Mouse (Mus musculus): ENCODE measurements around the gene Tbc1d32. TPM values are rescaled to one million over a fixed set of nuclear protein-coding genes. Genes with fewer than 3 reads are reported as not detected.

The Tbc1d32 gene
- polyA plus RNA-seq (2017; shearing (Covaris generic)) = 1.2 TPM

DNA sequence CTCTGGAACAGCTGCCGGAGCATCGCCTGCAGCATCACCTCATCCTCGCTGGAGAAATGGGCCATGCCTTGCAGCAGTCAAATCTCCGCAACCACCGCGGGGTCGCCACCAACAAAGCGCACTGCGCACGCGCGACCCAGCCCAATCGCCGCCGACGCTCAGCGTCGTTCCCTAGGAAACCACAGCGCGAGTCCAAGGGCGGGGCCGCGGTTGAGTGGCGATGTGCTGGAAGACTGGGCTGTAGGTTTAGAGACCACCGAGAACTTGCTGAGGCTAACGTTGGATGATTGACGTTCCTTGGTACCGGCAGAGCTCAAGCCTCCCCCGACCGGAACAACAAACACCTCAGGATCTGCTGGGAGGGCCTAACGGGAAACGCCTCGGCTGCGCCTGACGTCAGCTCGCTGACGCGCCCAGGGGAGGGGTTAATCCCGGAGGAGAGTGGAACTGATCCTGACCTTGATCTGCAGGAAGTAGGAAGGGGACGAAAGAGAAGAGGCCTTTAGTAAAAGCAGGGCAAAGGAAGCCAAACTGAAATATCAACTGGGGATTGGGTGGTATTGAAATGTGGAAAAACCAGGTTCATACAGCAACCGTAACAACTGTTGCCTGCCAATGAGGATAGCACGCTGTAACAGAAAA lies at the start of gene Tbc1d32:
Tbc1d32 (minus strand) TSS at position 122 of the 642 bp plus-strand sequence.

DNA sequence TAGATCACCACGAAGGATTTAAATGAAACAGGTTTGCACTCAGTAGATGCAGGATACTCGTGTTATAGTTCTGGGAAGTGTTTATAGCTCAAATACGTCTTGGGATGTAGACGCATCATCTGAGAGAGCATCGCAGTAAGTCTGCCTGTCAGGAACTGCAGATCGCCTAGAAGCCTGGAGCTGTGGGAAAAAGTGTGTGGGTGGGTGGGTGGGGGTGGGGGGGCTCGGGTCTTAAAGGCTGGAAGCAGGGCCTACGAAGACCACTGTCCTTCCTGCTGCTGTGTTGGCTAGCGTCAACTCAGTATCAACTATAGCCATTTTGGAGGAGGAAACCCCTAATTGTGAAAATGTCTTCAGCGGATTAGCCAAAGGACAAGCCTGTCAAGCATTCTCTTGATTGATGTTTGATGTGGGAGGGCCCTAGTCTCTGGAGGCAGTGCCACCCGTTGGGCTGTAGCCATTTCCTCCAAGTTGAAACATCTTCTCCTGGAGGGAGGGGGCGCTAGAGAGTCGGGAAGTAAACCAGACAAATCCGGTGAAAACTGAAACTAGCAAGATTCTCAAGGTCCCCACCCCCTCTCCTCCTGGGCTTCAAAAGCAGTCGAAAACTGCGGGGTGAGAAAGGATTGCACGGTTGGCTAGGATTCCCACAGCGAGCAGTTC lies 122.0 kb downstream of the Tbc1d32 start, which contains the start of gene Msl3l2:
Msl3l2 (plus strand) TSS at position 585 of the 663 bp plus-strand sequence.

Other genes starting within 250 kb of the Tbc1d32 start
- 2.6 TPM for gene Msl3l2, start 121.8 kb downstream of the Tbc1d32 start, polyA plus RNA-seq (2017; shearing (Covaris generic))
- gene Gja1, start 148.6 kb upstream of the Tbc1d32 start, polyA plus RNA-seq (2017; shearing (Covaris generic)) = not detected

Measured in naive thymus-derived CD4-positive, alpha-beta T cell, adult 5 months (primary cell).